Mouse (Mus musculus) gastrocnemius, postnatal 36 days (tissue): Measurements from ENCODE around the gene Olfr466. TPM values are rescaled to one million over a fixed set of nuclear protein-coding genes. Genes with fewer than 3 reads are reported as not detected.

Experiments used
- DNase-seq, 2 experiments: peaks; one replicate each; pipeline ENCODE4 v3.0.0; 2022
- intact Hi-C: fragments of 180-260 bp; cut with DNase I; formaldehyde crosslinking; loops from one replicate; pipeline ENCODE4 v1.15.1; 2025
- long read RNA-seq, 2 experiments: library from polyadenylated mRNA; stranded (forward); transcript quantifications; one replicate each; pipeline ENCODE4 v2.0.0; 2021
- total RNA-seq, 2 experiments: library from RNA; stranded (reverse); gene quantifications; 2 replicates each; pipeline ENCODE4 v1.2.3; 2021

Gene Olfr466
- total RNA-seq: not detected
- long read RNA-seq, experiment 1: 0 reads
- long read RNA-seq, experiment 2: 0 reads

DNA sequence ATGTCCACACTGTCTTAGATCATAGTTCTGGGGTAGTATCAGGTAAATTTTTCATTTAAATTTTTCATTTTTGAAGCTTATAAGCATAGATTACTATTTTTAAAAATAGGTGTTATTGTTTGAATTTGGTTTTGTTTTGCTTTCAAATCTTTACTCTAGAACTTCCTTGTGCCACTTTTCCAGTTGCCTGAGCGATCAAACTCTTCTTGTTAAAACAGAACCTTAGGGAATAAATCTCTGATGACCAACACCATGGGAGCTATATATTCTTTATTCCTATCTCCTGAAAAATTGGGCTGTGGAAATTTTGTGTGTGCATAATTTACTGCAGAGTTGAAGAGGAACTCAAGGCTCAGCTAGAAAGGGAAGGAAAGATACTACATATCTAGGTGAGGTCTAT is at the start of gene Olfr466:
TSS of gene Olfr466 (plus strand) at position 301 of the 400 bp plus-strand sequence.
- intact Hi-C loops: no loop called here

GRCm38 (mm10) chr13:65100678-65101077 is 49.4 kb upstream of the Olfr466 start:
- intact Hi-C loops: no loop called here

More for the DNA sequence above, at the start of gene Olfr466:
- no peak for DNase-seq

DNA sequence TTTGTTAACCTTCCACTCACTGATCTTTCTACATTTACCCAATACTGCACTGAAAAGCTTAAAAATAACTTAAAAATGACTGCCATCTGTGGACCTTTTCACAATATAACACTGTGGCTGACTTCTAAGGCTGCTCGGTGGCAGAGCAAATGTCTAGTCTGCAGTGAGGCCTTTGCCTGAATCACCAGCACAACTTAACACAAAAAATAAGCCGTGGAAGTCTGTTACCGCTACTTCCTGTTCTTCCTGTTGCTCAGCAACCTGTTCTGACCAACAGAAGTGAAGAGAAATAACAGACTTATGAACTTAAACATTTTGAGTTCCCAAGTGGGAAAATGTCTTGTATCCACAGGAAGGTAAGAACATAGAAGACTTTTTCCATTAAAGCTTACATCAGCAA is 48.8 kb upstream of the Olfr466 start:
- intact Hi-C loops: no loop called here

More at GRCm38 (mm10) chr13:65100678-65101077, 49.4 kb upstream of the Olfr466 start:
- no peak for DNase-seq

GRCm38 (mm10) chr13:65111961-65112360 is 38.1 kb upstream of the Olfr466 start:
- no peak for DNase-seq
- intact Hi-C loops: no loop called here

More for the DNA sequence above, 48.8 kb upstream of the Olfr466 start:
- DNase-seq: no peak

GRCm38 (mm10) chr13:65112459-65113110 is 37.5 kb upstream of the Olfr466 start, which contains the start of gene Mfsd14b:
TSS of gene Mfsd14b (minus strand) at chr13:65112975.
- DNase-seq: peak; percentile 74 to 82
- intact Hi-C loops: no loop called here

GRCm38 (mm10) chr13:65113239-65113638 is 36.8 kb upstream of the Olfr466 start:
- intact Hi-C loops: no loop called here
- DNase-seq: no peak

- intact Hi-C loops: no loop called here
- DNase-seq: no peak
Measured at GRCm38 (mm10) chr13:65120984-65121383, 29.1 kb upstream of the Olfr466 start.

- intact Hi-C loops: no loop called here
- DNase-seq: no peak
Measured at GRCm38 (mm10) chr13:65122111-65122510, 27.9 kb upstream of the Olfr466 start.

DNA sequence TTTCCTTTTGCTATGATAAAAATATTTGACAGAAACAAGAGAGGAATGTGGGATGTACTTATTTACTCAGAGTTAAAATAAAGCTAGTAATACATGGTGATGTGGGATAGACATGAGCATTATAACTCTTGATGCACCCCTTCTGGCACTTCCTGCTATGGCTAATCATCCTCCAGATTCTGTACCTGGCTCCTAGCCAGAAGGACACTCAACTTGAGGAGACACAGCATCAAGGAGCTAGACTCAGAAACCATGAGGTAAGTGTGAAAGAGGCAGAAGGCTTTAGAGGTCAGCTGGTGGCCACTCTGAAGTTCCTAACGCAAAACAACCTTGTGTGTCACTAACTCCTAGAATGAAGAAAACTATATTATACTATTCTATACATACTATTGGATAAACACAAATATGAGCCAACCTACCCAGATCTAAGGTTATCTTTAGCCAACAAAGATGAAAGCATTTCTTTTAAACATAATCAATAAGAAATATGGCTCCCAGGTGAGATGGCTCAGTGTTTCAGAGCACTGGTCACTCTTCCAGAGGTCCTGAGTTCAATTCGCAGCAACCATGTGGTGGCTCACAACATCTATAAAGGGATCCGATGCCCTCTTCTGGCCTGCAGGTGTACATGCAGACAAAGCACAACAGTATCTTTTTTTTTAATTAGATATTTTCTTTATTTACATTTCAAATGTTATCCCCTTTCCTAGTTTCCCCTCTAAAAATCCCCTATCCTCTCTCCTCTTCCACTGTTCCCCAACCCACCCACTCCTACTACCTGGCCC is 22.8 kb upstream of the Olfr466 start:
- intact Hi-C loops: no loop called here
- DNase-seq: no peak

DNA sequence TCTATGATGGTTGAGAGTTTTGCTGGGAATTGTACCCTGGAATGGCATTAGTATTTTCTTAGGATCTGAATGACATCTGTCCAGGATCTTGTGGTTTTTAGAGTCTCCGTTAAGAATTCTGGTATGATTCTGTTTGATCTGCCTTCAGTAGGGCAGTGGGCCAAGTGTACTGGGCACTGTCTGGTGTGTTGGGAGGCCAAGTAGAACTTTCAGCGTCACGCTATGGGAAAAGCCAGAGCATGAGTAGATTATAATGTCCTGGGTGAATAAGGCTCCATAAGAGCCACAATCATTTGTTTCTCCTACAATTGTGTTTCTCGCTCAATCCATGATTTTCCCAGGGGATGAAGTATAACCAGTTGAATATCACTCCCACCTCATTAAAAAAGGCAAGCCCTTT is 12.3 kb upstream of the Olfr466 start, which contains the start of gene Olfr465-ps1:
TSS of gene Olfr465-ps1 (plus strand) at position 301 of the 400 bp plus-strand sequence.
- DNase-seq: no peak
- intact Hi-C loops: no loop called here

DNA sequence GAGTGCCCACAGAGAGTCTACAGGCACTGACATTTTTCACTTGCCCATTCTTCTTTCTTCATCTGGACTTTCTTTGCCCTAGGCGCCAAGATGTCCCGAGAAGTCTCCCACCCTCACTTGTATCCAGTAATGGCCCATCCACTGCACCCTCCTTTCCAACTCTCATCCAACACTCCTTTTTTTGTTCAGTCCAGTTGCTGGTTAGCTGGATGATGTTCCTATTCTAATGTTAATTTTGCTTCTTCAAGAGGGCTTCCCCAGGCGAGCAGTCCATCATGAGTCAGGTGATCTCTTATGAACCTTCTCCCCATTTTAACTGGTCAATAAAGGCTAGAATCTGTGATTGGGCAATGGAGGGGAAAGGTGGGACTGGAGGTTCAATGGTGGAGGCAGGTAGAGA is 24.1 kb downstream of the Olfr466 start:
- DNase-seq: no peak
- intact Hi-C loops: no loop called here

GRCm38 (mm10) chr13:65175734-65176471 is 25.9 kb downstream of the Olfr466 start:
- intact Hi-C loops: no loop called here
- DNase-seq: no peak

GRCm38 (mm10) chr13:65176472-65177091 is 26.5 kb downstream of the Olfr466 start:
- no peak for DNase-seq

DNA sequence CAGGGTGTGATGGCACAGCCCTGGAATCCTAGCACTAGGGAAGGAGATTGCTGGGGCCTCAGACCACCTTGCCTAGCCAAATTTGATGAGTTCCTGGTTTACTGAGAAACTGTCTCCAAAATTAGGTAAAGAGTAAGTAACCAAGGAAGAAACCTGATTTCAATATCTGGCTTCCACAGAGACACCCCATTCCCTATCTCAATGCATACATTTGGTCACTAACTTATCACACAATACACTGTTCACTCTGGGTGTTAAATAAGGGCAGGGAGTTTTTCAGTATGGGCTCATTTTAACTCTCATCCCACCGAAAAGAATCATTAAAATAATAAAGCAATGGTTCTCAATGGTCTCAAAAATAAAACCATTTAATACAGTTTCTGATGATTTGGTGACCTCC is 50.6 kb downstream of the Olfr466 start:
- intact Hi-C loops: no loop called here
- DNase-seq: no peak

More at GRCm38 (mm10) chr13:65176472-65177091, 26.5 kb downstream of the Olfr466 start:
- intact Hi-C loops: no loop called here

Other genes starting within 250 kb of the Olfr466 start
- not detected for gene Cntnap3, start 246.3 kb upstream of the Olfr466 start, total RNA-seq
- not detected for gene Spata31, start 232.8 kb upstream of the Olfr466 start, total RNA-seq
- not detected for gene Spata31d1c, start 117.2 kb upstream of the Olfr466 start, total RNA-seq
- gene Prss47, start 97.5 kb upstream of the Olfr466 start, total RNA-seq: not detected
- gene Mfsd14b, start 37.3 kb upstream of the Olfr466 start, total RNA-seq: 1 to 10 TPM; 6.5 to 6.6 TPM
- not detected for gene Olfr465-ps1, start 12.2 kb upstream of the Olfr466 start, total RNA-seq
- gene Nlrp4f, start 55.7 kb downstream of the Olfr466 start, total RNA-seq: not detected
- gene Gm10775, start 109.3 kb downstream of the Olfr466 start, total RNA-seq: not detected
- gene Zfp369, start 128.6 kb downstream of the Olfr466 start, total RNA-seq: 1 to 10 TPM; 8.4 to 9.0 TPM